9 mouse cellular contexts compared by ENCODE assay signal in the genomic region with DNA sequence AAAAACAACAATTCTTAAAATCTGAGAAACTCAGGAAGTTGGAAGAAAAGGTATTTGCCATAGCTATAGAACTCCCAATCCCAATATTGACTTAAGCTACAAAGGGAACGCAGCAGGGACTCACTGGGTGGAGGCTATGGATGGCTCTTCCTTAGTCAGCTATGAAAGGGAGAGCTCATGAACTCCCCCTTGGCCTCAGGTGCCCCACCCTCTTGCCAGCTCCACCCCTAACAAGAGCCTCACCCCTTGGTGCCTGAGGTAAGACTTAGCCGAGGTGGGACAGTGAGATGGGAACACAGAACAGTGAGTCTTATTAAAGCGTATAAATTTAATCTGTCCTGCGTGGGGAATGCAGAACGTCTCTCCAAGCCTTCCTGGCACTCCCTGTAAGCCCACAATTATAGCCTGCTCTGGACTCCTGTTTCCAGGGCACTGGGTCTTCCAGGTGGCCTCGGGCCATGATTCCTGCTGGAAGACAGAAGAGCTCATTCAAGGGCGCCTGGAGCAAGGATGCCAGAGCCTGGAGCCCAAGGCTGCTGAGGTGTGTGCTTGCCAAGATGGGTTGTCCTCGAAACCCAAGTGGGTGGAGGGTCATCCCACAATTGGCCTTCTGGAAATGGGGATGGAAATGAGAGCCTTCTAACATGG. TPM values are rescaled to one million over a fixed set of nuclear protein-coding genes. Genes with fewer than 3 reads are reported as not detected.
A peak's percentile ranks its signal among the peaks of the same experiment; 100 is the strongest.
DNase-seq lines count a peak whose midpoint lies in the region; ATAC-seq and TF ChIP-seq lines count a peak whose summit lies in the region.
"Had no signal": no experiment of that assay in that cellular context is flagged by ENCODE, and none has a peak within 500 bp of the region (broad histone marks: within the 10 kb centered on the region; RNA-seq: fewer than 3 reads in every experiment).

No protein-coding gene starts in this region.

- no peak overlapping the region for H3K4me2 ChIP-seq in hindbrain, embryonic 15.5 days

- no peak for TF ChIP-seq POLR2A in thymus, adult 2 months (IDR thresholded peaks at IDR 0.05; ENCODE audit: control insufficient read depth, extremely low read depth, insufficient read depth, low read length, poor library complexity)

- intact Hi-C loops in left cerebral cortex, postnatal 14 days (cut with DNase I), result loop anchor here (10.0 kb wide), 1 partner anchor 54 kb away; a partner anchor contains a TSS

- no peaks in the 10 kb centered on the region for H3K27me3 ChIP-seq in hindbrain, embryonic 15.5 days
- no peaks in the 10 kb centered on the region for H3K27me3 ChIP-seq in hindbrain, embryonic 10.5 days (ENCODE audit: insufficient read depth, poor library complexity, severe bottlenecking)
- H3K27me3 ChIP-seq in thymus, adult 2 months (ENCODE audit: control insufficient read depth, insufficient read depth, low read length), result no peaks in the 10 kb centered on the region
- H3K27me3 ChIP-seq: CH12.LX had no signal

- no peak for TF ChIP-seq CTCF in thymus, adult 2 months (IDR thresholded peaks at IDR 0.05; ENCODE audit: borderline replicate concordance, control insufficient read depth, extremely low read depth, insufficient read depth, low read length, poor library complexity)

- H3K36me3 ChIP-seq in hindbrain, embryonic 15.5 days, result no peaks in the 10 kb centered on the region
- no peaks in the 10 kb centered on the region for H3K36me3 ChIP-seq in hindbrain, embryonic 10.5 days
- H3K36me3 ChIP-seq in thymus, adult 2 months (ENCODE audit: control insufficient read depth, insufficient read depth, low read length), result no peaks in the 10 kb centered on the region

- H3K27ac ChIP-seq in hindbrain, embryonic 15.5 days (replicated peaks), result no peak overlapping the region
- H3K27ac ChIP-seq in hindbrain, embryonic 10.5 days, result no peak overlapping the region
- H3K27ac ChIP-seq in thymus, adult 2 months (ENCODE audit: control insufficient read depth, insufficient read depth, low read length), result no peak overlapping the region

- no peak for DNase-seq in hindbrain, embryonic 10.5 days (ENCODE audit: low spot score)
- DNase-seq in adrenal gland, adult (ENCODE audit: inconsistent age in 2 of 2, low spot score in 1 of 2), result peak; percentile 67 to 88
- DNase-seq in fibroblast of lung, adult 2 months (ENCODE audit: low read depth), result peak; percentile 75
- DNase-seq in left cerebral cortex, postnatal 14 days (ENCODE audit: low spot score in 2 of 2), result peak; percentile 57 to 72
- DNase-seq in kidney, postnatal 25 days, result no peak
- no peak for DNase-seq in thymus, adult 2 months

- ATAC-seq in hindbrain, embryonic 15.5 days (ENCODE audit: low FRiP score, low read depth), result peak; percentile 23
- no peak for ATAC-seq in erythroid progenitor cell, adult 5-6 weeks (replicated peaks; ENCODE audit: low FRiP score, poor library complexity, severe bottlenecking)

- H3K9ac ChIP-seq in hindbrain, embryonic 15.5 days, result no peak overlapping the region

- no peaks in the 10 kb centered on the region for H3K9me3 ChIP-seq in hindbrain, embryonic 15.5 days
- H3K9me3 ChIP-seq in hindbrain, embryonic 10.5 days, result no peaks in the 10 kb centered on the region

- H3K4me1 ChIP-seq in hindbrain, embryonic 15.5 days (replicated peaks), result peaks cover 49% of the 10 kb centered on the region
- peaks cover 60% of the 10 kb centered on the region for H3K4me1 ChIP-seq in hindbrain, embryonic 10.5 days (replicated peaks)
- H3K4me1 ChIP-seq in thymus, adult 2 months (replicated peaks; ENCODE audit: control insufficient read depth, insufficient read depth, low read length), result peaks cover 20% of the 10 kb centered on the region

- H3K4me3 ChIP-seq in hindbrain, embryonic 15.5 days, result no peak overlapping the region
- no peak overlapping the region for H3K4me3 ChIP-seq in hindbrain, embryonic 10.5 days
- no peak overlapping the region for H3K4me3 ChIP-seq in thymus, adult 2 months (ENCODE audit: control insufficient read depth, insufficient read depth, low read length)

- WGBS in hindbrain, embryonic 15.5 days, result 80% methylated on average over 8 of the region's 8 CpGs
- WGBS in hindbrain, embryonic 10.5 days, result 90% methylated on average over 8 of the region's 8 CpGs
- 98% methylated on average over 8 of the region's 8 CpGs for WGBS in thymus, adult 2 months

RNA-seq across cellular contexts. Expression of a gene that starts 55.9 kb away (rescaled TPM):
- 28.8 and 29.6 TPM in 2 replicates for polyA plus RNA-seq in hindbrain, embryonic 15.5 days (2015; fragmentation: Nextera tagmentation; extraction: Ambion mirVana)
- 54.4 and 55.9 TPM in 2 replicates for polyA plus RNA-seq in hindbrain, embryonic 10.5 days (2016; fragmentation: Nextera tagmentation; extraction: Ambion mirVana)
- 10 to 100 TPM in 1 of 2 experiments, 1 to 10 TPM in 1; 9.6 to 10.6 TPM for total RNA-seq in left cerebral cortex, postnatal 14 days (2021)
- polyA plus RNA-seq in thymus, adult 2 months (2012; rRNA removed), result 12.9 and 15.4 TPM in 2 replicates
- total RNA-seq in erythroid progenitor cell, adult 5-6 weeks (2015; ENCODE audit: low replicate concordance), result 2.9 and 8.8 TPM in 2 replicates
- total RNA-seq in erythroid progenitor cell, adult 5-6 weeks (2017; ENCODE audit: low replicate concordance), result 0.39 and 2.2 TPM in 2 replicates

Comparison
In these comparisons a context has a peak if more than half of its experiments do, and no peak if none do; other contexts are left out.
1. DNase-seq: peak in adrenal gland, adult (2 of 2), fibroblast of lung, adult 2 months (single experiment) and left cerebral cortex, postnatal 14 days (2 of 2); none in hindbrain, embryonic 10.5 days (single experiment), kidney, postnatal 25 days (0 of 2) and thymus, adult 2 months (single experiment).